Mouse (Mus musculus): ENCODE measurements around the gene Lrrc20. TPM values are rescaled to one million over a fixed set of nuclear protein-coding genes. Genes with fewer than 3 reads are reported as not detected.

The Lrrc20 gene
- polyA plus RNA-seq, 1 experiment: 4.6 TPM

DNA sequence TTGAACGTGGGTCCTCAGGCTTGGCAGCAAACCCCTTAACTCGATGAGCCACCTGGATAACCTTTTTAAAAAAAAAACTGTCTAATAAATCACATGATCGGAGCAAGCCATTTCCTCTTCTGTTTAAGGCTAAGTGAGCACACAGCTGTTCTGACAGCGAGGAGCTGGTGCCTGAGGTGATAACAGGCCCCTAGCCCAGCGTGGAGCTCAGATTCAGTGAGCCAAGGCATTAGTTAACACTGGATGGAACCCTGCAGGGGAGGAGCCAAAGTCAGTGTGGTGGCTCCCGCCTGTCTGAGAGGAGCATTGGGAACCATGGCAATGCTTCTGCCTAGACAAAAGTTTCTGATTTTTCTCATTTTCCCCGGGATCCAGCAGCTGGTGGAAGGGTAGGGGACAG lies 35.2 kb downstream of the Lrrc20 start:
- no peaks in the 10 kb centered on the region for H3K27me3 ChIP-seq (replicated peaks; ENCODE audit: control insufficient read depth, insufficient read depth, low read length)
- H3K27ac ChIP-seq (ENCODE audit: insufficient read depth, low read depth, low read length): no peak overlapping the region
- no peak for DNase-seq
- H3K4me1 ChIP-seq (ENCODE audit: control insufficient read depth, insufficient read depth, low read length): no peaks in the 10 kb centered on the region
- 35% methylated on average over 7 of the region's 7 CpGs for WGBS
- no peak for TF ChIP-seq CTCF (conservative IDR thresholded peaks at IDR 0.05; ENCODE audit: insufficient read depth, insufficient read length, low read depth, low read length)
- H3K4me3 ChIP-seq (ENCODE audit: insufficient read depth, low read depth, low read length): no peak overlapping the region
- no peaks in the 10 kb centered on the region for H3K36me3 ChIP-seq (ENCODE audit: control insufficient read depth, insufficient read depth, low read length)

- H3K27ac ChIP-seq (ENCODE audit: insufficient read depth, low read depth, low read length): no peak overlapping the region
- WGBS: 60% methylated on average over 11 of the region's 11 CpGs
- no peak for TF ChIP-seq CTCF (conservative IDR thresholded peaks at IDR 0.05; ENCODE audit: insufficient read depth, insufficient read length, low read depth, low read length)
- no peak for TF ChIP-seq POLR2A (IDR thresholded peaks at IDR 0.05; ENCODE audit: low read depth, low read length)
- no peaks in the 10 kb centered on the region for H3K4me1 ChIP-seq (ENCODE audit: control insufficient read depth, insufficient read depth, low read length)
- no peak overlapping the region for H3K4me3 ChIP-seq (ENCODE audit: insufficient read depth, low read depth, low read length)
- no peaks in the 10 kb centered on the region for H3K27me3 ChIP-seq (replicated peaks; ENCODE audit: control insufficient read depth, insufficient read depth, low read length)
- no peaks in the 10 kb centered on the region for H3K36me3 ChIP-seq (ENCODE audit: control insufficient read depth, insufficient read depth, low read length)
- no peak for DNase-seq
Measured at GRCm38 (mm10) chr10:61512215-61512889, 36.8 kb downstream of the Lrrc20 start.

DNA sequence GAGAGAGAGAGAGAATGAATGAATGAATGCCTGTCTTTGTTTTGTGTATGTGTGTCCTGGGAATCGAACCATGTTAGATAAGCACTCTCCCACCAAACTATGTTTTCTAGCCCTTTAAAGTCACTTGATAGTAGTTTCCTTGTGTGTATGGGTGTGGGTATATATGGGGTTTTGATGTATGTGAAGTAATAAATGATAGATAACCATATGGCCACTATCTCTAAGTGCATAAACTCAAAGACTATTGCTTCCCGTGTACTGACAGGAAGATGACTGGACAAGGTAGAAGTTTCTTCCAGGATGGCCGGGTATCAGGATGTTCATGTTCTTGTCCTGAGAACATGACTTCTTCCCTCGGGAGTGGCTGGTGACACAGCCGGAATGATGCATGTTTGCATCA lies 41.3 kb downstream of the Lrrc20 start:
- no peaks in the 10 kb centered on the region for H3K27me3 ChIP-seq (replicated peaks; ENCODE audit: control insufficient read depth, insufficient read depth, low read length)
- no peaks in the 10 kb centered on the region for H3K4me1 ChIP-seq (ENCODE audit: control insufficient read depth, insufficient read depth, low read length)
- TF ChIP-seq CTCF (conservative IDR thresholded peaks at IDR 0.05; ENCODE audit: insufficient read depth, insufficient read length, low read depth, low read length): no peak
- TF ChIP-seq POLR2A (IDR thresholded peaks at IDR 0.05; ENCODE audit: low read depth, low read length): no peak
- WGBS: 64% methylated on average over 5 of the region's 5 CpGs
- H3K36me3 ChIP-seq (ENCODE audit: control insufficient read depth, insufficient read depth, low read length): no peaks in the 10 kb centered on the region
- H3K4me3 ChIP-seq (ENCODE audit: insufficient read depth, low read depth, low read length): no peak overlapping the region
- no peak overlapping the region for H3K27ac ChIP-seq (ENCODE audit: insufficient read depth, low read depth, low read length)
- DNase-seq: no peak

DNA sequence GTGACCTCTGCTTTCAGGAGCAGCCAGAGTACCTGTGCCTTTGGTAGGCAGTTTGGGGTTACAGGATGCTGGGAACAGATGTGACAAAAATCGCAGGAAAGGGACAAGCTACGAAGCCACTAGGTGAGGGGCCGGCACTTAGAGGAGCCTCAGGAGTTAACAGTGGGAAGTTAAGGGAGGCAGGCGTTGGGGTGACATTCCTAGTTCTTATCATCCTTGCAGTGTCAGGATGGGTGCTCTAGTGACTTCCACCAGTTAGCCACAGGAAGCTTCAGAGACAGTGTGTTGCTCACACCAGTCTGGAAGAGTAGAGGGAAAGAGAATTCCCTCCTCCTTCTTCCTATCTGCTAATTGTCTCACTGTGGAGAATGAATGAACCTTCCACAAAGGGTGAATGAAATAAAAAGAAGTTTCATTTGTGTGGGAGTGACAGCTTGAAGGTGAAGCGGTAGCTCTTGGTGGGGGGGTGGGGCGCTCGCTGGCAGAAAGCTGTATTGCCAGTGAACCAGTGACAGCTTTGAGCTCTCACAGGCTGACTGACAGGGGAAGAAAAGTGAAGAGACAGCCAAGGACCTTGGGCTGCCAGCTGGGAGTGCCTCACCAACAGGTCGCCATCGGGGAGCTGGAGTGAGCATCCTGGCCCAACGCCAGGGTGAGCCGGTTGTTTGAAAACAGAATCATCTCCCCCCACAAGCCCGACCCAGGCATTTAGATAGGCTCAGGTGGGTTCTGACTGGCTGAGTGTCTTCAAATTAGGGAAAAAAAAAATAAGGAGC lies 41.9 kb downstream of the Lrrc20 start:
- Histone ChIP-seq H3K4me3 (ENCODE audit: insufficient read depth, low read depth, low read length) (no peak overlapping the region), H3K4me1 (ENCODE audit: control insufficient read depth, insufficient read depth, low read length) (no peaks in the 10 kb centered on the region), H3K27me3 (replicated peaks; ENCODE audit: control insufficient read depth, insufficient read depth, low read length) (no peaks in the 10 kb centered on the region), H3K36me3 (ENCODE audit: control insufficient read depth, insufficient read depth, low read length) (no peaks in the 10 kb centered on the region), H3K27ac (ENCODE audit: insufficient read depth, low read depth, low read length) (no peak overlapping the region)
- 34% methylated on average over 12 of the region's 12 CpGs for WGBS
- TF ChIP-seq POLR2A (IDR thresholded peaks at IDR 0.05; ENCODE audit: low read depth, low read length): no peak
- TF ChIP-seq CTCF (conservative IDR thresholded peaks at IDR 0.05; ENCODE audit: insufficient read depth, insufficient read length, low read depth, low read length): no peak
- DNase-seq: no peak

- H3K27me3 ChIP-seq (replicated peaks; ENCODE audit: control insufficient read depth, insufficient read depth, low read length): no peaks in the 10 kb centered on the region
- H3K4me1 ChIP-seq (ENCODE audit: control insufficient read depth, insufficient read depth, low read length): no peaks in the 10 kb centered on the region
- no peak overlapping the region for H3K4me3 ChIP-seq (ENCODE audit: insufficient read depth, low read depth, low read length)
- 83% methylated on average over 9 of the region's 9 CpGs for WGBS
- no peaks in the 10 kb centered on the region for H3K36me3 ChIP-seq (ENCODE audit: control insufficient read depth, insufficient read depth, low read length)
- TF ChIP-seq POLR2A (IDR thresholded peaks at IDR 0.05; ENCODE audit: low read depth, low read length) (no peak), CTCF (conservative IDR thresholded peaks at IDR 0.05; ENCODE audit: insufficient read depth, insufficient read length, low read depth, low read length) (no peak)
- H3K27ac ChIP-seq (ENCODE audit: insufficient read depth, low read depth, low read length): no peak overlapping the region
- no peak for DNase-seq
Measured at GRCm38 (mm10) chr10:61518320-61518719, 42.7 kb downstream of the Lrrc20 start.

GRCm38 (mm10) chr10:61519491-61519890 lies 43.9 kb downstream of the Lrrc20 start:
- Histone ChIP-seq H3K36me3 (ENCODE audit: control insufficient read depth, insufficient read depth, low read length) (no peaks in the 10 kb centered on the region), H3K4me1 (ENCODE audit: control insufficient read depth, insufficient read depth, low read length) (no peaks in the 10 kb centered on the region), H3K4me3 (ENCODE audit: insufficient read depth, low read depth, low read length) (no peak overlapping the region), H3K27ac (ENCODE audit: insufficient read depth, low read depth, low read length) (no peak overlapping the region), H3K27me3 (replicated peaks; ENCODE audit: control insufficient read depth, insufficient read depth, low read length) (no peaks in the 10 kb centered on the region)
- TF ChIP-seq CTCF (conservative IDR thresholded peaks at IDR 0.05; ENCODE audit: insufficient read depth, insufficient read length, low read depth, low read length) (no peak), POLR2A (IDR thresholded peaks at IDR 0.05; ENCODE audit: low read depth, low read length) (no peak)
- DNase-seq: no peak
- 53% methylated on average over 2 of the region's 2 CpGs for whole genome bisulfite sequencing

DNA sequence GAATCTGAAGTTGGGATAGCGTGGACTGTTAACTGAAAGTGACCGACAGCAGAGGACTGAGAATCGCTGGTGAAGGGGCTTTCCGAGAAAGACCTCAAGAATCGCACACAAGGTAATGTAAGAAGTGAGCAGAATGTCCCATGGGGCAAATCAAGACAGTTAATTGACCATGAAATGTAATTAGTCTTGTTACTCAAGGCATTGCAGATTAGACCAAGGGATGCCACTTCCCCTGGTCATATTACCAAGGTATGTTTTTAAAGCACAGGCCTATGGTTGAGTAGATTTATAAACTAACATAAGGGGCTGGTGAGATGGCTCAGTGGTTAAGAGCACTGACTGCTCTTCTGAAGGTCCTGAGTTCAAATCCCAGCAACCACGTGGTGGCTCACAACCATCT lies 45.1 kb downstream of the Lrrc20 start:
- no peak for DNase-seq
- H3K27me3 ChIP-seq (replicated peaks; ENCODE audit: control insufficient read depth, insufficient read depth, low read length): no peaks in the 10 kb centered on the region
- no peaks in the 10 kb centered on the region for H3K4me1 ChIP-seq (ENCODE audit: control insufficient read depth, insufficient read depth, low read length)
- H3K36me3 ChIP-seq (ENCODE audit: control insufficient read depth, insufficient read depth, low read length): no peaks in the 10 kb centered on the region
- 70% methylated on average over 6 of the region's 6 CpGs for WGBS
- H3K27ac ChIP-seq (ENCODE audit: insufficient read depth, low read depth, low read length): no peak overlapping the region
- H3K4me3 ChIP-seq (ENCODE audit: insufficient read depth, low read depth, low read length): no peak overlapping the region
- TF ChIP-seq CTCF (conservative IDR thresholded peaks at IDR 0.05; ENCODE audit: insufficient read depth, insufficient read length, low read depth, low read length): no peak
- no peak for TF ChIP-seq POLR2A (IDR thresholded peaks at IDR 0.05; ENCODE audit: low read depth, low read length)

Measured in kidney, adult 2 months (tissue).